Comparison of ENCODE assay signal across 8 mouse cellular contexts in genomic region chr2:152951850-152952720, GRCm38 (mm10). TPM values are rescaled to one million over a fixed set of nuclear protein-coding genes. Genes with fewer than 3 reads are reported as not detected.
DNase-seq lines count a peak whose midpoint lies in the region; ATAC-seq and TF ChIP-seq lines count a peak whose summit lies in the region.

No protein-coding gene starts in this region.

- H3K79me2 ChIP-seq in CH12.LX (replicated peaks; ENCODE audit: control insufficient read depth, extremely low read depth, insufficient read depth, poor library complexity, severe bottlenecking) = no peaks in the 10 kb centered on the region

- TF ChIP-seq EP300 in CH12.LX (IDR thresholded peaks at IDR 0.05; ENCODE audit: low read length) = no peak
- TF ChIP-seq EP300 in liver, embryonic 14.5 days (IDR thresholded peaks at IDR 0.05; ENCODE audit: low read depth) = no peak

- no peaks in the 10 kb centered on the region for H3K36me3 ChIP-seq in CH12.LX (replicated peaks in 1 of 2; ENCODE audit: control insufficient read depth in 1 of 2, insufficient read depth in 1 of 2, low read length in 1 of 2)
- H3K36me3 ChIP-seq in forebrain, embryonic 14.5 days (ENCODE audit: control insufficient read depth, insufficient read depth, low read length) = no peaks in the 10 kb centered on the region
- H3K36me3 ChIP-seq in liver, embryonic 14.5 days (replicated peaks; ENCODE audit: control insufficient read depth, insufficient read depth, low read depth) = no peaks in the 10 kb centered on the region

- in situ Hi-C loops in CH12.LX (cut with MboI; ENCODE audit: low pct_ligation_motif_present, low pct_unique_long_range_greater_than_20kb, low sequenced_read_pairs) = no loop called here

- peak overlapping the region; percentile 97 for H3K4me2 ChIP-seq in CH12.LX (ENCODE audit: insufficient read depth, low read depth, poor library complexity, severe bottlenecking)
- H3K4me2 ChIP-seq in forebrain, embryonic 14.5 days (ENCODE audit: low read length) = peak overlapping the region; percentile 90
- peak overlapping the region; percentile 63 for H3K4me2 ChIP-seq in liver, embryonic 14.5 days (ENCODE audit: low read depth)

- H3K4me3 ChIP-seq in CH12.LX (replicated peaks in 1 of 3; ENCODE audit: low read depth in 2 of 3, low read length in 2 of 3, poor library complexity in 1 of 3) = peak overlapping the region; percentile 16 to 68 (median 25)
- peak overlapping the region; percentile 71 for H3K4me3 ChIP-seq in forebrain, embryonic 14.5 days (ENCODE audit: low read depth, low read length)
- peak overlapping the region in 1 of 2 experiments; percentile 47; a peak in 2 of 4 replicates for H3K4me3 ChIP-seq in liver, embryonic 14.5 days (ENCODE audit: insufficient read depth in 1 of 2, low read depth in 2 of 2, low read length in 2 of 2)

- H3K4me1 ChIP-seq in CH12.LX (ENCODE audit: control insufficient read depth in 1 of 2, insufficient read depth in 2 of 2) = peaks cover 8% of the 10 kb centered on the region in 2 experiments; a peak in 3 of 4 replicates
- H3K4me1 ChIP-seq in forebrain, embryonic 14.5 days (ENCODE audit: control insufficient read depth, insufficient read depth, low read length) = peaks cover 4% of the 10 kb centered on the region; the same call in 1 of the 2 replicates
- H3K4me1 ChIP-seq in liver, embryonic 14.5 days (replicated peaks; ENCODE audit: control insufficient read depth in 2 of 2, insufficient read depth in 2 of 2, low read length in 1 of 2) = no peaks in the 10 kb centered on the region

- WGBS in forebrain, embryonic 14.5 days = 14% methylated on average over 13 of the region's 13 CpGs
- WGBS in liver, embryonic 14.5 days (ENCODE audit: insufficient replicate concordance) = 23% methylated on average over 13 of the region's 13 CpGs

- DNase-seq in cerebellum, postnatal 10 days = peak; percentile 57 to 69
- DNase-seq in cerebellum, adult 9-10 months = no peak
- no peak for DNase-seq in CH12.LX (ENCODE audit: extremely low read depth)
- no peak for DNase-seq in forebrain, embryonic 14.5 days (ENCODE audit: low spot score)
- no peak for DNase-seq in liver, embryonic 14.5 days (ENCODE audit: low read depth in 3 of 3, low spot score in 3 of 3)
- DNase-seq in right cerebral cortex, postnatal 4 days = no peak
- no peak for DNase-seq in spleen, postnatal 36 days (ENCODE audit: low spot score in 2 of 2)
- no peak for DNase-seq in thymus, postnatal 0 days (ENCODE audit: low spot score)

- H3K9ac ChIP-seq in CH12.LX (ENCODE audit: insufficient read depth, low read depth) = 0 out of 2 replicates have a peak overlapping the region, but pooled peaks have one; percentile 29
- H3K9ac ChIP-seq in forebrain, embryonic 14.5 days (ENCODE audit: low read length) = peak overlapping the region; percentile 84
- no peak overlapping the region for H3K9ac ChIP-seq in liver, embryonic 14.5 days (replicated peaks)

- H3K9me3 ChIP-seq in CH12.LX (replicated peaks; ENCODE audit: low read length) = no peaks in the 10 kb centered on the region
- H3K9me3 ChIP-seq in forebrain, embryonic 14.5 days (replicated peaks; ENCODE audit: control insufficient read depth, low read length) = no peaks in the 10 kb centered on the region
- H3K9me3 ChIP-seq in liver, embryonic 14.5 days (ENCODE audit: control insufficient read depth, low read length) = no peaks in the 10 kb centered on the region

- peak; percentile 15; the same call in 1 of the 2 replicates for ATAC-seq in forebrain, embryonic 14.5 days
- ATAC-seq in liver, embryonic 14.5 days (ENCODE audit: insufficient read depth) = no peak

- no peak for TF ChIP-seq POLR2A in CH12.LX (IDR thresholded peaks at IDR 0.05; ENCODE audit: low read depth, low read length)

- no peak for TF ChIP-seq CTCF in CH12.LX (conservative IDR thresholded peaks at IDR 0.05 in 1 of 2, IDR thresholded peaks at IDR 0.05 in 1 of 2; ENCODE audit: low read depth in 2 of 2, low read length in 2 of 2)
- TF ChIP-seq CTCF in liver, embryonic 14.5 days (IDR thresholded peaks at IDR 0.05; ENCODE audit: low read depth) = no peak

- dilution Hi-C loops in CH12.LX (cut with MboI; ENCODE audit: extremely low pct_ligation_motif_present, extremely low pct_unique_long_range_greater_than_20kb, low sequenced_read_pairs) = no loop called here

- no peak for TF ChIP-seq RAD21 in CH12.LX (IDR thresholded peaks at IDR 0.05; ENCODE audit: low read depth, low read length)

- H3K27me3 ChIP-seq in CH12.LX (replicated peaks) = peaks cover 92% of the 10 kb centered on the region
- H3K27me3 ChIP-seq in forebrain, embryonic 14.5 days (replicated peaks; ENCODE audit: control insufficient read depth, insufficient read depth, low read length) = no peaks in the 10 kb centered on the region; the same call in 1 of the 2 replicates
- peaks cover 33% of the 10 kb centered on the region for H3K27me3 ChIP-seq in liver, embryonic 14.5 days (ENCODE audit: control insufficient read depth, insufficient read depth, low read length)

- no peak overlapping the region for H3K27ac ChIP-seq in CH12.LX (ENCODE audit: insufficient read depth, low read depth)
- H3K27ac ChIP-seq in forebrain, embryonic 14.5 days (ENCODE audit: low read depth, low read length) = peak overlapping the region; percentile 44; the same call in 1 of the 2 replicates
- H3K27ac ChIP-seq in liver, embryonic 14.5 days = no peak overlapping the region

TF ChIP-seq in CH12.LX, 34 proteins besides CTCF, POLR2A, EP300 and RAD21:
- no peak for TF ChIP-seq USF1 (IDR thresholded peaks at IDR 0.05; ENCODE audit: low read depth, low read length)

RNA-seq across cellular contexts. Expression of gene Dusp15, which starts 0.6 kb away (rescaled TPM):
- total RNA-seq in CH12.LX (2012; rRNA removed) (0.08 TPM in 1 of 2 replicates, not detected in the other), CH12.LX (2014; rRNA removed) (not detected in 2 replicates)
- 0.13 and 0.16 TPM in 2 replicates for polyA plus RNA-seq in CH12.LX (2012; ENCODE audit: insufficient read length, low read depth)
- polyA plus RNA-seq in forebrain, embryonic 14.5 days (2014; fragmentation: Nextera tagmentation; extraction: Ambion mirVana) = 6.4 and 6.6 TPM in 2 replicates
- polyA plus RNA-seq in liver, embryonic 14.5 days (2012; rRNA removed) = 0.02 and 0.05 TPM in 2 replicates
- not detected in 2 replicates for polyA plus RNA-seq in liver, embryonic 14.5 days (2014; fragmentation: Nextera tagmentation; extraction: Ambion mirVana)
- polyA plus RNA-seq in thymus, postnatal 0 days (2015; fragmentation: Nextera tagmentation; extraction: Ambion mirVana) = 1.0 and 1.2 TPM in 2 replicates

RNA-seq across cellular contexts. Expression of gene Ttll9, which starts 10.2 kb away (rescaled TPM):
- 1.4 and 1.7 TPM in 2 replicates for total RNA-seq in CH12.LX (2012; rRNA removed)
- 1.5 and 1.6 TPM in 2 replicates for total RNA-seq in CH12.LX (2014; rRNA removed)
- 1.7 and 1.9 TPM in 2 replicates for polyA plus RNA-seq in CH12.LX (2012; ENCODE audit: insufficient read length, low read depth)
- 2.5 and 4.3 TPM in 2 replicates for polyA plus RNA-seq in forebrain, embryonic 14.5 days (2014; fragmentation: Nextera tagmentation; extraction: Ambion mirVana)
- 0.05 and 0.11 TPM in 2 replicates for polyA plus RNA-seq in liver, embryonic 14.5 days (2012; rRNA removed)
- polyA plus RNA-seq in liver, embryonic 14.5 days (2014; fragmentation: Nextera tagmentation; extraction: Ambion mirVana) = 0.08 and 0.18 TPM in 2 replicates
- polyA plus RNA-seq in thymus, postnatal 0 days (2015; fragmentation: Nextera tagmentation; extraction: Ambion mirVana) = 3.0 and 3.3 TPM in 2 replicates

RNA-seq across cellular contexts. Expression of gene Foxs1, which starts 19.1 kb away (rescaled TPM):
- total RNA-seq in CH12.LX (2012; rRNA removed) (6.1 and 7.1 TPM in 2 replicates), CH12.LX (2014; rRNA removed) (7.8 and 9.1 TPM in 2 replicates)
- polyA plus RNA-seq in CH12.LX (2012; ENCODE audit: insufficient read length, low read depth) = 7.6 and 9.5 TPM in 2 replicates
- polyA plus RNA-seq in forebrain, embryonic 14.5 days (2014; fragmentation: Nextera tagmentation; extraction: Ambion mirVana) = 4.0 TPM in 2 replicates
- polyA plus RNA-seq in liver, embryonic 14.5 days (2012; rRNA removed) = 0.08 and 0.18 TPM in 2 replicates
- polyA plus RNA-seq in liver, embryonic 14.5 days (2014; fragmentation: Nextera tagmentation; extraction: Ambion mirVana) = 0.08 and 0.10 TPM in 2 replicates
- 3.6 and 4.3 TPM in 2 replicates for polyA plus RNA-seq in thymus, postnatal 0 days (2015; fragmentation: Nextera tagmentation; extraction: Ambion mirVana)

RNA-seq across cellular contexts. Expression of gene Mylk2, which starts 40.9 kb away (rescaled TPM):
- total RNA-seq in CH12.LX (2012; rRNA removed) (0.47 and 0.97 TPM in 2 replicates), CH12.LX (2014; rRNA removed) (1.3 TPM in 2 replicates)
- 2.4 TPM in 2 replicates for polyA plus RNA-seq in CH12.LX (2012; ENCODE audit: insufficient read length, low read depth)
- not detected in 2 replicates for polyA plus RNA-seq in forebrain, embryonic 14.5 days (2014; fragmentation: Nextera tagmentation; extraction: Ambion mirVana)
- 0.02 TPM in 1 of 2 replicates, not detected in the other for polyA plus RNA-seq in liver, embryonic 14.5 days (2012; rRNA removed)
- not detected in 2 replicates for polyA plus RNA-seq in liver, embryonic 14.5 days (2014; fragmentation: Nextera tagmentation; extraction: Ambion mirVana)
- 0.05 and 0.10 TPM in 2 replicates for polyA plus RNA-seq in thymus, postnatal 0 days (2015; fragmentation: Nextera tagmentation; extraction: Ambion mirVana)

Comparison
In these comparisons a context has a peak if more than half of its experiments do, and no peak if none do; other contexts are left out.
1. DNase-seq: peak in cerebellum, postnatal 10 days (2 of 2); none in cerebellum, adult 9-10 months (single experiment), CH12.LX (single experiment), forebrain, embryonic 14.5 days (single experiment), liver, embryonic 14.5 days (0 of 3), right cerebral cortex, postnatal 4 days (single experiment), spleen, postnatal 36 days (0 of 2) and thymus, postnatal 0 days (single experiment).
2. Peak in every context shown above with its lines, with median percentiles within 50 percentile points of each other: H3K4me2 ChIP-seq.